26 mouse cellular contexts compared by ENCODE assay signal in genomic region chr7:47035426-47035825, GRCm38 (mm10). TPM values are rescaled to one million over a fixed set of nuclear protein-coding genes. Genes with fewer than 3 reads are reported as not detected.
"Had no signal": no experiment of that assay in that cellular context is flagged by ENCODE, and none has a peak within 500 bp of the region (broad histone marks: within the 10 kb centered on the region; RNA-seq: fewer than 3 reads in every experiment).

No protein-coding gene starts in this region.

- H3K9ac ChIP-seq: liver, postnatal 0 days; lung, embryonic 15.5 days; midbrain, embryonic 12.5 days; neural tube, embryonic 13.5 days; neural tube, embryonic 15.5 days; stomach, embryonic 15.5 days had no signal

- H3K4me1 ChIP-seq: lung, embryonic 15.5 days; midbrain, embryonic 10.5 days; midbrain, embryonic 12.5 days; neural tube, embryonic 13.5 days; neural tube, embryonic 15.5 days; stomach, embryonic 15.5 days had no signal

- H3K36me3 ChIP-seq: lung, embryonic 15.5 days; midbrain, embryonic 10.5 days; midbrain, embryonic 12.5 days; neural tube, embryonic 13.5 days; neural tube, embryonic 15.5 days; stomach, embryonic 15.5 days had no signal

- H3K9me3 ChIP-seq: lung, embryonic 15.5 days; midbrain, embryonic 10.5 days; midbrain, embryonic 12.5 days; neural tube, embryonic 13.5 days; neural tube, embryonic 15.5 days; stomach, embryonic 15.5 days had no signal

- ATAC-seq: liver, postnatal 0 days; lung, postnatal 0 days; midbrain, embryonic 16.5 days had no signal

- H3K27me3 ChIP-seq: lung, embryonic 15.5 days; midbrain, embryonic 12.5 days; neural tube, embryonic 13.5 days; neural tube, embryonic 15.5 days; stomach, embryonic 15.5 days had no signal

- H3K4me3 ChIP-seq: lung, embryonic 15.5 days; midbrain, embryonic 10.5 days; midbrain, embryonic 12.5 days; myocyte; neural tube, embryonic 13.5 days; neural tube, embryonic 15.5 days; stomach, embryonic 15.5 days had no signal

- H3K27ac ChIP-seq: lung, embryonic 15.5 days; midbrain, embryonic 10.5 days; midbrain, embryonic 12.5 days; neural tube, embryonic 13.5 days; neural tube, embryonic 15.5 days; stomach, embryonic 15.5 days; stomach, postnatal 0 days had no signal

- DNase-seq: liver, postnatal 0 days; lung, adult 2 months; lung, postnatal 14 days; lung, postnatal 36 days; midbrain, embryonic 14.5 days; retina, postnatal 1 day; right cerebral cortex, adult 18-20 months; right cerebral cortex, postnatal 25 days; right cerebral cortex, postnatal 4 days; thymus, adult 2 months; thymus, postnatal 25 days; thymus, postnatal 4 days had no signal

- H3K4me2 ChIP-seq: lung, embryonic 15.5 days; midbrain, embryonic 12.5 days; neural tube, embryonic 13.5 days; neural tube, embryonic 15.5 days; stomach, embryonic 15.5 days had no signal

RNA-seq across cellular contexts. Expression of gene Gm9999, which starts 52.0 kb away (rescaled TPM):
- total RNA-seq: megakaryocyte-erythroid progenitor cell, adult 5-6 weeks had no signal
- polyA plus RNA-seq: liver, postnatal 0 days; lung, adult 2 months; lung, embryonic 15.5 days; lung, postnatal 0 days; midbrain, embryonic 10.5 days; midbrain, embryonic 12.5 days; midbrain, embryonic 14.5 days; midbrain, embryonic 16.5 days; myocyte; neural tube, embryonic 11.5 days; neural tube, embryonic 13.5 days; neural tube, embryonic 15.5 days; spleen, adult 2 months; stomach, embryonic 15.5 days; stomach, postnatal 0 days; urinary bladder, adult 2 months had no signal
